Mouse (Mus musculus): Measurements from ENCODE around the gene Ankef1.

DNA sequence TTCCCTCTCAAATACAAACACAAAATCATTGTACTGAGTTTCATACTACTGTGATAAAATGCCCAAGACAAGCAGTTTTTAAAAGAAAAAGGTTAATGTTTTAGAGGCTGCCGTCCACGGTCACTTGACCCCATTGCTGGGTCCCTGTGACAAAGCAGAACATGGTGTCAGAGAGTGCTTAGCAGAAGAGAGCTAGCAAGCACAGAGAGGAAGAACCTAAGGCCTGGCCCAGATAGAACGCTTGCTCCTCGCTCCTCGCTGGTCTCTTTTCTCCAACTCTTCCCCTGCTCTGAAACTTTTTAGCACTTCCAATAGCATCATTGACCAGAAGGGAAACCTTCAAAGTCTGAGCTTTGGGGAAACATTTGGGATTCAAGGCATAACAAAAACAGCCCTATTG is 19.4 kb upstream of the Ankef1 start:
- no peak for TF ChIP-seq CTCF (IDR thresholded peaks at IDR 0.05; ENCODE audit: extremely low read depth, insufficient read depth, insufficient read length, insufficient replicate concordance)
- no peak for TF ChIP-seq POLR2A (IDR thresholded peaks at IDR 0.05; ENCODE audit: low read depth, low read length)

All from spleen, adult 2 months (tissue).